Mouse (Mus musculus) MEL (cell line): Measurements from ENCODE around the gene Med12l. TPM values are rescaled to one million over a fixed set of nuclear protein-coding genes. Genes with fewer than 3 reads are reported as not detected.

Source experiments
- DNase-seq: peaks from one replicate; pipeline ENCODE4 v3.0.0; 2011; ENCODE audit warnings: low read depth, low spot score
- H3K27ac ChIP-seq: 2 replicates; pipeline ENCODE4 v1.5.1; 2012; ENCODE audit warnings: low read depth, mild to moderate bottlenecking, control low read depth, low read length, moderate library complexity; ENCODE audit not compliant: control insufficient read depth
- H3K27me3 ChIP-seq, 2 experiments: fragments of 150-350 bp in 1 of 2; sonication (generic) in 1 of 2; 2 replicates each; pipeline ENCODE4 v1.6.1; 2012; ENCODE audit warnings: low read length in 2 of 2, mild to moderate bottlenecking in 2 of 2, improper control_type of control experiment in 1 of 2, moderate library complexity in 1 of 2; ENCODE audit not compliant: insufficient read depth in 2 of 2, control insufficient read depth in 1 of 2
- H3K36me3 ChIP-seq, 2 experiments: 2 replicates each; pipeline ENCODE4 v1.6.1; 2012 to 2014; ENCODE audit warnings: low read length in 2 of 2, improper control_type of control experiment in 1 of 2, inconsistent platforms in 1 of 2, mild to moderate bottlenecking in 1 of 2; ENCODE audit not compliant: insufficient read depth in 2 of 2, control insufficient read depth in 1 of 2
- H3K4me1 ChIP-seq, 2 experiments: fragments of 150-350 bp in 1 of 2; sonication (generic) in 1 of 2; 2 replicates each; pipeline ENCODE4 v1.6.1; 2012; ENCODE audit warnings: low read length in 2 of 2, improper control_type of control experiment in 1 of 2, mild to moderate bottlenecking in 1 of 2; ENCODE audit not compliant: insufficient read depth in 2 of 2, control insufficient read depth in 1 of 2
- H3K4me3 ChIP-seq, 2 experiments: fragments of 150-350 bp in 1 of 2; sonication (generic) in 1 of 2; 2 replicates each; pipeline ENCODE4 v1.5.1; 2012; ENCODE audit warnings: low read depth in 2 of 2, low read length in 2 of 2, mild to moderate bottlenecking in 2 of 2, moderate library complexity in 2 of 2, control low read depth in 1 of 2, improper control_type of control experiment in 1 of 2; ENCODE audit not compliant: control insufficient read depth in 1 of 2, insufficient read depth in 1 of 2
- H3K79me2 ChIP-seq: 2 replicates; pipeline ENCODE4 v1.6.1; 2012; ENCODE audit warnings: mild to moderate bottlenecking, low read length, moderate library complexity; ENCODE audit not compliant: control insufficient read depth, poor library complexity, insufficient read depth
- H3K9ac ChIP-seq: 2 replicates; pipeline ENCODE4 v1.6.1; 2012; ENCODE audit warnings: low read depth, mild to moderate bottlenecking, control low read depth, low read length, moderate library complexity; ENCODE audit not compliant: control insufficient read depth, poor library complexity, severe bottlenecking
- H3K9me3 ChIP-seq: fragments of 150-350 bp; sonication (generic); replicated peaks from 2 replicates; pipeline ENCODE4 v1.6.1; 2012; ENCODE audit warnings: mild to moderate bottlenecking, low read length, improper control_type of control experiment, moderate library complexity; ENCODE audit not compliant: insufficient read depth
- BHLHE40 ChIP-seq: IDR thresholded peaks from 2 replicates; pipeline ENCODE4 v1.6.1; 2012; ENCODE audit warnings: low read depth, mild to moderate bottlenecking, inconsistent platforms, low read length, improper control_type of control experiment, borderline replicate concordance
- CTCF ChIP-seq, 3 experiments: IDR thresholded peaks in 2 of 3; conservative IDR thresholded peaks in 1 of 3; 2 replicates each; pipeline ENCODE4 v1.5.1; 2011 to 2012; ENCODE audit warnings: low read length in 3 of 3, low read depth in 2 of 3, mild to moderate bottlenecking in 2 of 3, improper control_type of control experiment in 1 of 3, inconsistent platforms in 1 of 3, mixed read lengths in 1 of 3, moderate library complexity in 1 of 3; ENCODE audit not compliant: control insufficient read depth in 1 of 3, insufficient read depth in 1 of 3, poor library complexity in 1 of 3, severe bottlenecking in 1 of 3
- ELF1 ChIP-seq: IDR thresholded peaks from 2 replicates; pipeline ENCODE4 v1.6.1; 2014; ENCODE audit warnings: low read depth, mild to moderate bottlenecking, inconsistent platforms, low read length, improper control_type of control experiment, moderate library complexity
- GABPA ChIP-seq: IDR thresholded peaks from 2 replicates; pipeline ENCODE4 v1.6.1; 2012; ENCODE audit warnings: low read depth, mild to moderate bottlenecking, inconsistent platforms, low read length, improper control_type of control experiment, moderate library complexity
- MAZ ChIP-seq: IDR thresholded peaks from 2 replicates; pipeline ENCODE4 v1.6.1; 2012; ENCODE audit warnings: low read depth, mild to moderate bottlenecking, inconsistent platforms, low read length, improper control_type of control experiment
- MYC ChIP-seq: IDR thresholded peaks from 2 replicates; pipeline ENCODE4 v1.6.1; 2011; ENCODE audit warnings: low read depth, mild to moderate bottlenecking, low read length, improper control_type of control experiment, moderate library complexity
- SMC3 ChIP-seq: IDR thresholded peaks from 2 replicates; pipeline ENCODE4 v1.6.1; 2011; ENCODE audit warnings: low read depth, low read length, improper control_type of control experiment
- TCF12 ChIP-seq: IDR thresholded peaks from 2 replicates; pipeline ENCODE4 v1.6.1; 2014; ENCODE audit warnings: low read depth, mild to moderate bottlenecking, inconsistent platforms, low read length, improper control_type of control experiment, moderate library complexity
- USF1 ChIP-seq: IDR thresholded peaks from 2 replicates; pipeline ENCODE4 v1.6.1; 2014; ENCODE audit warnings: low read depth, mild to moderate bottlenecking, inconsistent platforms, low read length, improper control_type of control experiment, moderate library complexity
- USF2 ChIP-seq, 2 experiments: IDR thresholded peaks; 2 replicates each; pipeline ENCODE4 v1.6.1; 2011 to 2012; ENCODE audit warnings: improper control_type of control experiment in 2 of 2, low read length in 2 of 2, borderline replicate concordance in 1 of 2, inconsistent platforms in 1 of 2, low read depth in 1 of 2, mild to moderate bottlenecking in 1 of 2; ENCODE audit not compliant: insufficient read depth in 1 of 2
- ZC3H11A ChIP-seq: IDR thresholded peaks from 2 replicates; pipeline ENCODE4 v1.6.1; 2012; ENCODE audit warnings: low read depth, mild to moderate bottlenecking, inconsistent platforms, low read length, improper control_type of control experiment
- ZKSCAN1 ChIP-seq: IDR thresholded peaks from 2 replicates; pipeline ENCODE4 v1.6.1; 2012; ENCODE audit warnings: low read depth, mild to moderate bottlenecking, inconsistent platforms, low read length, improper control_type of control experiment, moderate library complexity
- polyA plus RNA-seq, 2 experiments: library from polyadenylated mRNA; stranded (reverse) in 1 of 2; unstranded in 1 of 2; fragments of >175 nt in 1 of 2; fragments of >200 nt in 1 of 2; gene quantifications; 2 replicates each; pipeline versions ENCODE4 v1.2.1 to v1.2.4; 2012; ENCODE audit warnings: low replicate concordance in 2 of 2, low read depth in 1 of 2; ENCODE audit not compliant: insufficient read length in 2 of 2, insufficient read depth in 1 of 2, missing spikeins in 1 of 2
- total RNA-seq: library from RNA; depleted of rRNA; stranded (reverse); fragments of 300-350 nt; gene quantifications from 2 replicates; pipeline ENCODE4 v1.2.3, GENCODE M21; 2012

Med12l gene
- total and polyA plus RNA-seq, 3 experiments, result 0.03 TPM; not detected in 2

GRCm38 (mm10) chr3:59257740-59258664 is 252.4 kb downstream of the Med12l start:
- no peak for DNase-seq

DNA sequence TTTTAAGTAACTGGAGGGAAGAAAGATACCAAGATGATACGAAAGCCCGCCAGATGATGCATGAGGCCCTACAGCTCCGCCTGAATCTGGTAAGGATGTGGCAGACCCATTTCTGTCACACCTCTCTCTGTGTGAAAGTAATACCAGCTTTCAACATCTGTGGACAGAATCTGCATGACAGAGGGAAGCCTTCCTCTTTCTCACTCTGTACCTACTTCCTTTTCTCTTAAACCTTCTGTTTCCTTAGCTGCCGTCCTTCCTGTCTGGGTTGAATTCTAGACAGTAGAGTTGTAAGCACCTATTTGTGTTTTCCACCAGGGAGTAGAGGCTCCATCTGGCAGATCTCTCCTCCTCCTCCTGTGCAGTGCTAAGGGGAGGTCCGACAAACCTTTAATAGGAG is 255.1 kb downstream of the Med12l start:
- no peaks in the 10 kb centered on the region for H3K4me1 ChIP-seq
- H3K79me2 ChIP-seq, result no peaks in the 10 kb centered on the region
- H3K9ac ChIP-seq, result no peak overlapping the region
- no peaks in the 10 kb centered on the region for H3K9me3 ChIP-seq
- peak; percentile 3 for DNase-seq
- no peaks in the 10 kb centered on the region for H3K27me3 ChIP-seq
- TF ChIP-seq SMC3 (no peak), MYC (no peak), ZKSCAN1 (no peak), ZC3H11A (no peak), TCF12 (no peak), CTCF (IDR thresholded peaks at IDR 0.05 in 2 of 3, conservative IDR thresholded peaks at IDR 0.05 in 1 of 3; ENCODE audit: control insufficient read depth in 1 of 3, insufficient read depth in 1 of 3, low read depth in 2 of 3, low read length in 3 of 3, poor library complexity in 1 of 3, severe bottlenecking in 1 of 3) (no peak), GABPA (no peak), USF2 (IDR thresholded peaks at IDR 0.05; ENCODE audit: borderline replicate concordance in 1 of 2, insufficient read depth in 1 of 2, low read depth in 1 of 2, low read length in 2 of 2) (no peak)
- TF ChIP-seq, all 39 proteins: peak for 0
- no peak overlapping the region for H3K4me3 ChIP-seq
- no peak overlapping the region for H3K27ac ChIP-seq
- no peaks in the 10 kb centered on the region for H3K36me3 ChIP-seq

More at GRCm38 (mm10) chr3:59257740-59258664, 252.4 kb downstream of the Med12l start:
- no peaks in the 10 kb centered on the region for H3K79me2 ChIP-seq
- H3K36me3 ChIP-seq, result no peaks in the 10 kb centered on the region
- H3K9ac ChIP-seq, result no peak overlapping the region
- H3K27me3 ChIP-seq, result no peaks in the 10 kb centered on the region; a peak in 1 of 4 replicates
- H3K4me1 ChIP-seq, result no peaks in the 10 kb centered on the region
- no peaks in the 10 kb centered on the region for H3K9me3 ChIP-seq
- no peak overlapping the region for H3K4me3 ChIP-seq
- no peak overlapping the region for H3K27ac ChIP-seq
- TF ChIP-seq BHLHE40 (no peak), MAZ (no peak), USF1 (no peak), ELF1 (no peak), GABPA (no peak)
